Mouse (Mus musculus) midbrain, embryonic 15.5 days (tissue): ENCODE results near the gene Bod1. TPM values are rescaled to one million over a fixed set of nuclear protein-coding genes. Genes with fewer than 3 reads are reported as not detected.

Source experiments
- ATAC-seq: fragments of 200-750 bp; cut with Nextera tagmentation; replicated peaks from 2 replicates; pipeline ENCODE4 v1.8.0; 2017; ENCODE audit warnings: moderate TSS enrichment
- H3K27ac ChIP-seq: fragments of 300-500 bp; sonication (generic); 2 replicates; pipeline ENCODE4 v1.5.1; 2015; ENCODE audit warnings: mild to moderate bottlenecking, inconsistent platforms
- H3K27me3 ChIP-seq: fragments of 300-500 bp; sonication (generic); replicated peaks from 2 replicates; pipeline ENCODE4 v1.6.1; 2015; ENCODE audit warnings: inconsistent platforms
- H3K36me3 ChIP-seq: fragments of 300-500 bp; sonication (generic); replicated peaks from 2 replicates; pipeline ENCODE4 v1.6.1; 2015; ENCODE audit warnings: inconsistent platforms
- H3K4me1 ChIP-seq: fragments of 300-500 bp; sonication (generic); 2 replicates; pipeline ENCODE4 v1.6.1; 2015; ENCODE audit warnings: inconsistent platforms
- H3K4me2 ChIP-seq: fragments of 300-500 bp; sonication (generic); 2 replicates; pipeline ENCODE4 v1.6.1; 2015; ENCODE audit warnings: inconsistent platforms, mild to moderate bottlenecking, moderate library complexity
- H3K4me3 ChIP-seq: fragments of 300-500 bp; sonication (generic); 2 replicates; pipeline ENCODE4 v1.5.1; 2015; ENCODE audit warnings: mild to moderate bottlenecking, inconsistent platforms
- H3K9ac ChIP-seq: fragments of 300-500 bp; sonication (generic); 2 replicates; pipeline ENCODE4 v1.6.1; 2015; ENCODE audit warnings: mild to moderate bottlenecking, inconsistent platforms
- H3K9me3 ChIP-seq: fragments of 300-500 bp; sonication (generic); 2 replicates; pipeline ENCODE4 v1.6.1; 2016; ENCODE audit warnings: inconsistent platforms
- WGBS: fragments of 180-500 bp; shearing (Covaris S2); methylation state at CpG from one replicate; pipeline ENCODE4 v1.1.7; 2015; ENCODE audit warnings: mixed read lengths; 5-methylcytosine and 5-hydroxymethylcytosine counted together
- polyA plus RNA-seq: library from polyadenylated mRNA; unstranded; fragments of >200 nt; fragmentation: Nextera tagmentation; extraction: Ambion mirVana; gene quantifications from 2 replicates; pipeline ENCODE4 v1.2.1, GENCODE M21; 2015

Bod1 gene
- polyA plus RNA-seq, 1 experiment from 2014 or later, result 138 TPM

DNA sequence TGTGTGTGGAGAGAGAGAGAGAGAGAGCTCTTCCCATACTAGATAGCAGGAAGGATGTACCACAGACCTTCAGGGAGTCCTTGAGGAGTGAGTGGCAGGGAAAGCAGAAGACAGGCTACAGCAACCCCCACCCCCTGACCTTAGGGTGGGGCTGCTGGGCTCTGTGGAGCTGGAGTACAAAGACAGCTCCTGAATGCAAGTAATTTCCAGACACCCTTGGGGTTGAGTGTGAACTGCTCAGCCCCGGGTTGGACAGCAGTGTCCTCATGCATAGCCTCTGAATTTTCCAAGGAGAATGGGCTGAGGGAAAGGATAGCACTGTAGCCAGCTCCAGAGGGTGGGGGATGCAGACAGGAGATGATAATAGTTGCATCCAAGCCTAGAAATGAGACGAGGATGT lies 50.9 kb downstream of the Bod1 start:
- H3K4me3 ChIP-seq, result no peak overlapping the region
- H3K27ac ChIP-seq, result no peak overlapping the region
- no peaks in the 10 kb centered on the region for H3K4me1 ChIP-seq
- H3K9me3 ChIP-seq, result no peaks in the 10 kb centered on the region
- ATAC-seq, result no peak
- H3K4me2 ChIP-seq, result no peak overlapping the region
- no peaks in the 10 kb centered on the region for H3K36me3 ChIP-seq
- no peak overlapping the region for H3K9ac ChIP-seq
- no peaks in the 10 kb centered on the region for H3K27me3 ChIP-seq
- 70% methylated on average over 2 of the region's 2 CpGs for WGBS

GRCm38 (mm10) chr11:31617797-31618196 lies 53.9 kb downstream of the Bod1 start:
- WGBS, result 78% methylated on average over 3 of the region's 3 CpGs
- H3K4me3 ChIP-seq, result no peak overlapping the region
- no peaks in the 10 kb centered on the region for H3K27me3 ChIP-seq
- H3K9me3 ChIP-seq, result no peaks in the 10 kb centered on the region
- H3K9ac ChIP-seq, result no peak overlapping the region
- no peaks in the 10 kb centered on the region for H3K36me3 ChIP-seq
- no peak for ATAC-seq
- peaks cover 9% of the 10 kb centered on the region; the same call in 1 of the 2 replicates for H3K4me1 ChIP-seq
- H3K27ac ChIP-seq, result no peak overlapping the region
- no peak overlapping the region for H3K4me2 ChIP-seq

DNA sequence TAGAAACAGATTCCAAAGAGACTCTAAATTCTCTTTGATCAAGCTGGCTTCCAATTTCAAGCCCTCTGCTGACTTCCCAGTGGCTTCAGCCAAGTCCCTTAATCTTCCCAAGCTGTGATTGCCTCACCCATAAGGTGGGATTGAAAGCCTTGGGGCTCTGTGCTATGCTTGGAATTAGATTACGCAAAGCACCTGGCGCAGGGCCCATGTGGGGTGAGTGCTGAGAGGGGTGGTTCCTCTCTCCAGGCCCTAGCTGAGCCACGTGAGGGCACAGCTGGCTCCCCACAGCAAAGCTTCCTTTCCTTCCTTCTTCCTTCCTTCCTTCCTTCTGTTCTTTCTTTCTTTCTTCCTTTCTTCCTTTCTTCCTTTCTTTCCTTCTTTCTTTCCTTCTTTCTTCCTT lies 54.4 kb downstream of the Bod1 start:
- Histone ChIP-seq H3K36me3 (no peaks in the 10 kb centered on the region), H3K27me3 (no peaks in the 10 kb centered on the region), H3K4me1 (peaks cover 9% of the 10 kb centered on the region; the same call in 1 of the 2 replicates), H3K4me2 (no peak overlapping the region), H3K9me3 (no peaks in the 10 kb centered on the region), H3K27ac (no peak overlapping the region), H3K4me3 (no peak overlapping the region), H3K9ac (no peak overlapping the region)
- 58% methylated on average over 3 of the region's 3 CpGs for WGBS
- no peak for ATAC-seq

DNA sequence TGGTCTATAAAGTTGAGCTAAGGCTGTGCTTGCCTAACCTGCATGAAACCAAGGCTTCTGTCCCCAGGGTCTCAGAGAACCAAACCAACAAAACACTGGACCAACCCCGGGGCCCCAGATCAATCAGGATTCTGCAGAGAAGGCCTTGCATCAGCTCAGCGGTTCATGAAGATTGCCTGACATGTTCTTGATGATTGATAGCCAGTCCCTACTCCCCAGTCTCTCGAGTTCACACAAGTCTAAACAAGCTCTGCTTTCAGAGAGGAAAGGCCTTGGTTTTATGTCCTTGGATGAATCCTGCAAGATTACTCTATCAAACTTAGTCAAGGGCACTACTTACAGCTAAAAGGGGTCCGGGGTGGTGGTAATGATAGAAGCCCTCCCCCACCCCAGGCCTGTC lies 55.0 kb downstream of the Bod1 start:
- no peak overlapping the region for H3K9ac ChIP-seq
- no peak overlapping the region for H3K4me2 ChIP-seq
- no peak for ATAC-seq
- H3K4me1 ChIP-seq, result peaks cover 9% of the 10 kb centered on the region; the same call in 1 of the 2 replicates
- 77% methylated on average over 4 of the region's 4 CpGs for WGBS
- no peak overlapping the region for H3K27ac ChIP-seq
- H3K9me3 ChIP-seq, result no peaks in the 10 kb centered on the region
- H3K27me3 ChIP-seq, result no peaks in the 10 kb centered on the region
- H3K36me3 ChIP-seq, result no peaks in the 10 kb centered on the region
- H3K4me3 ChIP-seq, result no peak overlapping the region

Other genes with a start within 250 kb of the Bod1 start
- gene Cpeb4, start 200.3 kb upstream of the Bod1 start, polyA plus RNA-seq, result 16.5 and 17.3 TPM in 2 replicates